Mouse (Mus musculus) macrophage (primary cell): ENCODE results near the gene Gde1. TPM values are rescaled to one million over a fixed set of nuclear protein-coding genes. Genes with fewer than 3 reads are reported as not detected.

ENCODE experiments used
- H3K27ac ChIP-seq: fragments of 350-480 bp; formaldehyde crosslinking; 2 replicates; pipeline ENCODE4 v1.9.0; 2021
- H3K36me3 ChIP-seq: fragments of 350-480 bp; formaldehyde crosslinking; 2 replicates; pipeline ENCODE4 v1.9.0; 2021; ENCODE audit errors: inconsistent target
- H3K4me3 ChIP-seq: fragments of 350-480 bp; formaldehyde crosslinking; 2 replicates; pipeline ENCODE4 v1.9.0; 2021; ENCODE audit errors: inconsistent target
- H3K79me2 ChIP-seq: fragments of 350-480 bp; formaldehyde crosslinking; 2 replicates; pipeline ENCODE4 v1.9.0; 2021; ENCODE audit errors: inconsistent target
- WGBS: methylation state at CpG from one replicate; pipeline ENCODE4 v1.1.7; 2026; ENCODE audit warnings: inconsistent platforms; ENCODE audit not compliant: missing documents; 5-methylcytosine and 5-hydroxymethylcytosine counted together
- polyA plus RNA-seq: library from polyadenylated mRNA; stranded (reverse); fragments of 250-400 nt; gene quantifications from 3 replicates; pipeline ENCODE4 v1.2.4, GENCODE M21; 2018; ENCODE audit warnings: inconsistent platforms

The Gde1 gene
- polyA plus RNA-seq, 1 experiment from 2014 or later: 88.2 TPM

- peaks cover 42% of the 10 kb centered on the region for H3K36me3 ChIP-seq
- H3K4me3 ChIP-seq: no peak overlapping the region
- H3K79me2 ChIP-seq: no peaks in the 10 kb centered on the region
- H3K27ac ChIP-seq: no peak overlapping the region
- 86% methylated on average over 2 of the region's 2 CpGs for WGBS
These were observed 14.3 kb downstream of the Gde1 start for GRCm38 (mm10) chr7:118691287-118691686.

DNA sequence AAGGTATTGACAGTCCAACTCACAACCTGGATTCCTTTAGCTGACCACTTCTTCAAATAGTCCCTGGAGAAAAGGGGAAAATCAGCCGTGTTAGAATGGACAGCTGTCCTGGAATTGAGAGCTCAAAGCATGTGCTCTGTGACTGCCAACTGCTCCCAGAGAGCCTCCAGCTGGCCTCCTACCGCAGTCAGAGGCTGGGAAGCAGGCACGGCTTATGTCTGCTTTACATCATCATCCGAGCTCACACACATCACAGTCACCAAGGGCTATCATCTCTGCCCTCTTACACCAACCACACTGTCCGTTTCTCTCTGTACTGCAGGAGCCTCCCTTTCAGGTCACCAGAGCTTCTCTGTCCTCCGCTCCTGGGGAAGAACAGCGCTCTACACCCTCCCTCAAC is 16.5 kb downstream of the Gde1 start:
- peaks cover 39% of the 10 kb centered on the region for H3K36me3 ChIP-seq
- H3K79me2 ChIP-seq: no peaks in the 10 kb centered on the region
- H3K4me3 ChIP-seq: no peak overlapping the region
- no peak overlapping the region for H3K27ac ChIP-seq
- 91% methylated on average over 7 of the region's 7 CpGs for WGBS

DNA sequence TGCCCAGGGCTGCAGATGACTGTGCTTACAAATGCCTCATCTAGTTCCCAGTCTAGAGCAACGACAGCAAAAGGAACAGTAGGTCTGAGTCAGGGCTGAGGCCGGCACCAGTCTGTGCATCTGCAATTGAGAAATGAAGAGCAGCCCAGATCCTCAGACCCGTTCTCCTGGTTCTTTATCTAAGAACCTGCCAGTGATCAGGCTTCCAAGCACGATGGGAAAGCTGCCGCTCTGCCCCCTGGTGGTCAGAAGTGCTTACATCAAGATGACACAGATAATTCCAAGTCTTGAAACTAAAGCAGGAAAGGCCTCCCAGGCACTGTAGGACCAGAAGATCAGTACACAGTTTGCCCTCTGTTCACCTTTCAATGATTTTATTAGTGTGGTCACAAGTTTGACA is 17.4 kb downstream of the Gde1 start:
- Histone ChIP-seq H3K27ac (no peak overlapping the region), H3K4me3 (no peak overlapping the region), H3K79me2 (no peaks in the 10 kb centered on the region), H3K36me3 (peaks cover 35% of the 10 kb centered on the region)
- 51% methylated on average over 5 of the region's 5 CpGs for WGBS

GRCm38 (mm10) chr7:118676826-118677225 is 28.8 kb downstream of the Gde1 start:
- H3K36me3 ChIP-seq: no peaks in the 10 kb centered on the region
- WGBS: 94% methylated on average over 4 of the region's 4 CpGs
- no peaks in the 10 kb centered on the region for H3K79me2 ChIP-seq
- H3K4me3 ChIP-seq: no peak overlapping the region
- H3K27ac ChIP-seq: no peak overlapping the region

- Histone ChIP-seq H3K36me3 (no peaks in the 10 kb centered on the region), H3K79me2 (no peaks in the 10 kb centered on the region), H3K27ac (no peak overlapping the region), H3K4me3 (no peak overlapping the region)
- 83% methylated on average over 4 of the region's 4 CpGs for WGBS
These were observed 35.4 kb downstream of the Gde1 start for GRCm38 (mm10) chr7:118670142-118670541.

DNA sequence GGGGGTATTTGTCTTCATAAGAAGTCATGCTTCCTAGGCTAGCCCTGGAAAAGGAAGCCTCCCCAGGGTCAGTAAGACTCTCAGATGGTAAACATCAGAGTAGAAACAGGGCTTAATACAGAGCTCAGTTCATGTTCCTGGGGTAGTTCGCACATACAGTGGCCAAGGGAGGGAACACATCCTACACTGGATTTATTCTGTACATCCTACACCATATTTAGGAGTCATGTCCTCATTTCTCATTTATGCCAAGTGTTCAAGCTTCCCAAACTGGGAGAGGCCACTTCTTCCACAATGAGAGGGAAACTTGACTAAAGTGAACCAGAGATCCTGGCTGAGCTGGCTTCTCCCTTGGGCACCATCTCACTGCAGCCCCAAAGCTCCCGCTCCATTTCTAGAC is 37.8 kb downstream of the Gde1 start:
- Histone ChIP-seq H3K79me2 (no peaks in the 10 kb centered on the region), H3K4me3 (no peak overlapping the region), H3K27ac (no peak overlapping the region), H3K36me3 (no peaks in the 10 kb centered on the region)
- 95% methylated on average over 2 of the region's 2 CpGs for WGBS

- H3K4me3 ChIP-seq: no peak overlapping the region
- WGBS: 65% methylated on average over 6 of the region's 6 CpGs
- H3K79me2 ChIP-seq: no peaks in the 10 kb centered on the region
- H3K36me3 ChIP-seq: no peaks in the 10 kb centered on the region
- H3K27ac ChIP-seq: no peak overlapping the region
These were observed 48.8 kb downstream of the Gde1 start for GRCm38 (mm10) chr7:118656730-118657129.

DNA sequence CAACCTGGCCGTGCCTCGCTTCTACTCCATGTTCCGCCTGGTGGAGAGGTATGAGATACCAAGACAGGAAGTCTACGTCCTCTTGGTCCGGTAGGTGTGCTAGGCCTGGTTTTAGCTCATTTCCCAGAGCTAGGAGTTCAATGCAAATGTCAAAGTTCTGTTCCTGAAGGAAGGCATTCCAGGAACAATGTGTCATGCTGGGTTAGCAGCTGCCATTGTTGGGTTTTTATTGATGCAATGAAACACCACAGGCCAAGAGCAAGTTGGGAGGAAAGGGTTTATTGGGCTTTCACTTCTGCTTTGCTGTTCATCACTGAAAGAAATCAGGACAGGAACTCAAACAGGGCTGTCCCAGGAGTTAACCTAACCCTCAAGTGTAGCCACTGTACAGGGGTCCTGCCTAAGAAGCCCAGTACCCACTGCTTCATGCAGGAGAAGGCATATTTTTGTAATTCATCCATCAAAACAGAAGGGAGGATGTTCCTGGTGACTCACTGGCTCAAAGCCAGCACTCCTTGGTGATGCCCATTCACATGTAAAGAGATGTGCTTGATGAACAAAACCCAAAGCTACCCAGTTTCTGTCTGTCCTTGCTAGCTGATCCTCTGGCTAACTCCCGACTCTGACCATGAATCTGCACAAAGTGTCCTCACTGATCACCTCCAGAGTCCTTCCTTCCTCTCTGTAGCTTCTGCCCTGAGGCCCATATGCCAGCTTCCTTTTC is 52.8 kb downstream of the Gde1 start:
- H3K4me3 ChIP-seq: no peak overlapping the region
- H3K27ac ChIP-seq: no peak overlapping the region
- H3K36me3 ChIP-seq: no peaks in the 10 kb centered on the region
- 86% methylated on average over 6 of the region's 6 CpGs for WGBS
- no peaks in the 10 kb centered on the region for H3K79me2 ChIP-seq

DNA sequence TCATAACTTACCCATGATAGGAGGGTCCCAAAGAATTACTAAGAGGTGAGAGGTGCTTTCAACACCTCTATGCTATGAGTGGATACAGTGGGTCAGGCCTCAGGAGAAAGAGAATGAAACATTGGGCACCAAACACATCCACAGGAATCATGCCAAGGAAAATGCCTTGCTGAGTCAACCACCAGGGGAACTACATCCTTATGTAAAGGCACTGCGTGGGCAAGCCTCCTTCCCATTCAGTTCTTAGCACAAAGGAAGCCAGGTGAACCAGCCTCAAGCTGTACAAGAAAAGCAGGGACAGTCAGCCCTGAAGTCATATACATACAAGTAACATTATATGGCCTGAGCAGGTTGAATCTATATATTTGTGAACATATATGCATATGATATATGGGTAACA is 54.7 kb downstream of the Gde1 start:
- Histone ChIP-seq H3K79me2 (no peaks in the 10 kb centered on the region), H3K4me3 (no peak overlapping the region), H3K27ac (no peak overlapping the region), H3K36me3 (no peaks in the 10 kb centered on the region)
- 92% methylated on average over 1 of the region's 1 CpGs for WGBS

GRCm38 (mm10) chr7:118650119-118650518 is 55.5 kb downstream of the Gde1 start:
- 75% methylated on average over 4 of the region's 4 CpGs for WGBS

DNA sequence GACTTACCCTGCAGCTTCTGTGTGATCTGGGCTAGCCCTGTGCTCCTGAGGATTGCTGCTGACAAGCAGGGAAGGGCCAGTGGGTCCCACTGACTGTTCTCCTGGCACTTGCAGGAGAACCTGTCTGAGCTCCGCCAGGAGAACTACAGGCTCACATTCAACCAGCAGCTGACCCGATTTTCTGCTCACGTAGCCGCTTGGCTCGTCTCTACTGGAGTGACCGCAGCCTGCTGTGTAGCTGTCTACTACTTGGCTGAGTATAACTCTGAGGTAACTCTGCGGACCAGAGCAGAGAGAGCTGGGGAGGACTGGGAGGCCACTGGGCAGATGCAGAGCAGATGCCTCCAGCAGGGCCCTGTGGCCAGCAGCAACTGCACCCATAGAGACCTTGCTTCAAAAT is 56.2 kb downstream of the Gde1 start:
- Histone ChIP-seq H3K36me3 (no peaks in the 10 kb centered on the region), H3K79me2 (no peaks in the 10 kb centered on the region), H3K27ac (no peak overlapping the region), H3K4me3 (no peak overlapping the region)
- WGBS: 89% methylated on average over 7 of the region's 7 CpGs

More at GRCm38 (mm10) chr7:118650119-118650518, 55.5 kb downstream of the Gde1 start:
- Histone ChIP-seq H3K36me3 (no peaks in the 10 kb centered on the region), H3K4me3 (no peak overlapping the region), H3K79me2 (no peaks in the 10 kb centered on the region), H3K27ac (no peak overlapping the region)

DNA sequence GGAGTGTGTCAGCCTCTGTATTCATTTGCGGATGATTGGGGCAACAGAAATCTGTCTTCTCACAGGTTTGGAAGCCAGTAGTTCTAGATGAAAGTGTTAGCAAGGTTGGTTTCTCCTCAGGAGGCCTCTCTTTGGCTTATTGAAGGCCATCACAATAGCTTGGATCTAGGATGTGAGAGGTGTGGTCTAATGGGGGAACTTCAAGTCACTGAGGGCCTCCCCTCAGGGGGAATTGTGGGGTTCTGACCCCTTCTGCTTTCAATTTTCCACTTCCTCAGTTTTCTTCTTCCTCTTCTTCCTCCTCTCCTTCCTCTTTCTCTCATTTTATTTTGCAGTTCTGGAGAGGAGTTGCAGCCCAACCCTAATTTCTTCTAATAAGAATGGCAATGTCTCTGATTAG is 59.3 kb downstream of the Gde1 start:
- WGBS: 100% methylated on average over 1 of the region's 1 CpGs
- Histone ChIP-seq H3K4me3 (no peak overlapping the region), H3K27ac (no peak overlapping the region), H3K36me3 (no peaks in the 10 kb centered on the region), H3K79me2 (no peaks in the 10 kb centered on the region)

Other genes starting within 250 kb of the Gde1 start
- gene Itpripl2, start 213.8 kb downstream of the Gde1 start, polyA plus RNA-seq: 40.3 to 54.1 TPM (median 50.5 TPM) in 3 replicates
- gene Coq7, start 172.4 kb downstream of the Gde1 start, polyA plus RNA-seq: 12.6 to 42.8 TPM (median 37.7 TPM) in 3 replicates
- not detected in 3 replicates for gene Tmc7, start 121.0 kb downstream of the Gde1 start, polyA plus RNA-seq
- gene Tmc5, start 108.5 kb downstream of the Gde1 start, polyA plus RNA-seq: not detected in 3 replicates
- gene Ccp110, start 6.8 kb upstream of the Gde1 start, polyA plus RNA-seq: 3.3 to 3.7 TPM (median 3.6 TPM) in 3 replicates
- 93.8 to 123 TPM (median 106 TPM) in 3 replicates for gene Vps35l, start 34.4 kb upstream of the Gde1 start, polyA plus RNA-seq
- 1.2 to 2.7 TPM (median 1.6 TPM) in 3 replicates for gene Iqck, start 150.0 kb upstream of the Gde1 start, polyA plus RNA-seq
- gene Knop1, start 150.5 kb upstream of the Gde1 start, polyA plus RNA-seq: 29.4 to 58.4 TPM (median 42.2 TPM) in 3 replicates